Mouse (Mus musculus): ENCODE results near the gene Slc25a21. TPM values are rescaled to one million over a fixed set of nuclear protein-coding genes. Genes with fewer than 3 reads are reported as not detected.

The Slc25a21 gene
- polyA plus RNA-seq, 1 experiment, result not detected

- no peaks in the 10 kb centered on the region for H3K79me2 ChIP-seq (ENCODE audit: control insufficient read depth, insufficient read depth)
- no peak overlapping the region for H3ac ChIP-seq (ENCODE audit: control insufficient read depth, insufficient read length, low read depth)
- no peaks in the 10 kb centered on the region for H3K36me3 ChIP-seq (ENCODE audit: control insufficient read depth, insufficient read depth)
- H3K4me3 ChIP-seq (ENCODE audit: insufficient read depth, poor library complexity, severe bottlenecking), result no peak overlapping the region
- TF ChIP-seq FOSL1 (IDR thresholded peaks at IDR 0.05; ENCODE audit: insufficient read depth, low read length, poor library complexity, severe bottlenecking), result no peak
- H3K27me3 ChIP-seq (ENCODE audit: control insufficient read depth, insufficient read depth, insufficient read length), result peaks cover 46% of the 10 kb centered on the region
- no peaks in the 10 kb centered on the region for H3K79me3 ChIP-seq (ENCODE audit: low read depth)
These were observed 506.3 kb downstream of the Slc25a21 start for GRCm38 (mm10) chr12:56691001-56691400.

DNA sequence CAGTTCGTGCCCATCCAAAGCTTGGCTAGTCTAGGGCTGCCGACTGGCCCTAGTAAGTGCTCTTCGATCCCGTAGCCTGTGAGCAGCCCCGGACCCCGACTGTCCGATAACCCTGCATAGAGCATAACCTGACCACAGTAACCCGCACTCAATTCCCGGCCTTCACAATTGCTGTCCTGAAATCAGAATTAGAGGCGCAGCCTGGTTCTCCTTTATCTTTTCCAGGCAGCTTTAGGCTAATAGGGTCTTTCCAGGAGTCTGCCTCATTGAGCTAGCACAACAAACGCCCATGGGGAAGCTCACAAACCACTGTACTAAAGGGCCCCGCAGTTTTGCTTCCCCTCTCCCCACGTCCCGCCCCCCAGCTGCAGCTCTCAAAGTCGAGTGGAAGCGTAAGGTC, 506.9 kb downstream of the Slc25a21 start:
- Histone ChIP-seq H3K4me3 (ENCODE audit: insufficient read depth, poor library complexity, severe bottlenecking) (no peak overlapping the region), H3K36me3 (ENCODE audit: control insufficient read depth, insufficient read depth) (no peaks in the 10 kb centered on the region), H3K79me3 (ENCODE audit: low read depth) (no peaks in the 10 kb centered on the region), H3ac (ENCODE audit: control insufficient read depth, insufficient read length, low read depth) (no peak overlapping the region), H3K27me3 (ENCODE audit: control insufficient read depth, insufficient read depth, insufficient read length) (peaks cover 39% of the 10 kb centered on the region), H3K79me2 (ENCODE audit: control insufficient read depth, insufficient read depth) (no peaks in the 10 kb centered on the region)
- no peak for TF ChIP-seq USF1 (IDR thresholded peaks at IDR 0.05; ENCODE audit: low read depth)
- TF ChIP-seq MAX (IDR thresholded peaks at IDR 0.05), result no peak
- no peak for TF ChIP-seq MYOG (IDR thresholded peaks at IDR 0.05; ENCODE audit: control insufficient read depth, extremely low read depth, insufficient read length)
- TF ChIP-seq FOSL1 (IDR thresholded peaks at IDR 0.05; ENCODE audit: insufficient read depth, low read length, poor library complexity, severe bottlenecking), result no peak
- no peak for TF ChIP-seq CEBPB (IDR thresholded peaks at IDR 0.05; ENCODE audit: low read depth)
- TF ChIP-seq MYOD1 (IDR thresholded peaks at IDR 0.05; ENCODE audit: control insufficient read depth, insufficient read length, low read depth), result no peak
- no peak for TF ChIP-seq CTCF (IDR thresholded peaks at IDR 0.05; ENCODE audit: control insufficient read depth, insufficient read depth, insufficient read length)

DNA sequence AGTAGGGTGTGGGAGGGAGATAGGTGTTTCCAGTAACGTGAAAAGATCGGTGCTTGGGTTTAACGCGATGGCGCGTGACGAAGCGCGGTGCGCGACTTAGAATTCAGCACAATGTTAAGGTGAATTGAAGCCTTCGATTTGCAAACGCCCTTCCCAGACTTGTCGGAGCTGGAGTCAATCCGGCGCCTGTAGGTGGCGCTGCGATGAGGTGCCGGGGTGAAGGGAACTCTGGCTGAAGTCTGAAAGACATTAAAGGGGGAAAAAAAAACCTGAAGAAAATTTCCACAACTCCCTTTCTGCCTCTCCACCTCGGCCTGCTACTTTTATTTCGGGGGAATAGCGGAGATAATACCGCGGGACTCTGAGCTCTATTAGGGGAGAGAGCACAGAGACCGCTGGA, 507.5 kb downstream of the Slc25a21 start:
- Histone ChIP-seq H3ac (ENCODE audit: control insufficient read depth, insufficient read length, low read depth) (no peak overlapping the region), H3K36me3 (ENCODE audit: control insufficient read depth, insufficient read depth) (no peaks in the 10 kb centered on the region), H3K79me3 (ENCODE audit: low read depth) (no peaks in the 10 kb centered on the region), H3K4me3 (ENCODE audit: insufficient read depth, poor library complexity, severe bottlenecking) (no peak overlapping the region), H3K27me3 (ENCODE audit: control insufficient read depth, insufficient read depth, insufficient read length) (peaks cover 34% of the 10 kb centered on the region), H3K79me2 (ENCODE audit: control insufficient read depth, insufficient read depth) (no peaks in the 10 kb centered on the region)
- TF ChIP-seq MYOG (IDR thresholded peaks at IDR 0.05; ENCODE audit: control insufficient read depth, extremely low read depth, insufficient read length), result no peak

GRCm38 (mm10) chr12:56689331-56689730, 507.9 kb downstream of the Slc25a21 start:
- Histone ChIP-seq H3K36me3 (ENCODE audit: control insufficient read depth, insufficient read depth) (no peaks in the 10 kb centered on the region), H3ac (ENCODE audit: control insufficient read depth, insufficient read length, low read depth) (no peak overlapping the region), H3K4me3 (ENCODE audit: insufficient read depth, poor library complexity, severe bottlenecking) (no peak overlapping the region), H3K27me3 (ENCODE audit: control insufficient read depth, insufficient read depth, insufficient read length) (peaks cover 30% of the 10 kb centered on the region), H3K79me3 (ENCODE audit: low read depth) (no peaks in the 10 kb centered on the region), H3K79me2 (ENCODE audit: control insufficient read depth, insufficient read depth) (no peaks in the 10 kb centered on the region)
- no peak for TF ChIP-seq FOSL1 (IDR thresholded peaks at IDR 0.05; ENCODE audit: insufficient read depth, low read length, poor library complexity, severe bottlenecking)
- TF ChIP-seq MYOD1 (IDR thresholded peaks at IDR 0.05; ENCODE audit: control insufficient read depth, insufficient read length, low read depth), result no peak
- no peak for TF ChIP-seq MYOG (IDR thresholded peaks at IDR 0.05; ENCODE audit: control insufficient read depth, extremely low read depth, insufficient read length)
- no peak for TF ChIP-seq CEBPB (IDR thresholded peaks at IDR 0.05; ENCODE audit: low read depth)
- no peak for TF ChIP-seq MAX (IDR thresholded peaks at IDR 0.05)
- no peak for TF ChIP-seq USF1 (IDR thresholded peaks at IDR 0.05; ENCODE audit: low read depth)
- TF ChIP-seq CTCF (IDR thresholded peaks at IDR 0.05; ENCODE audit: control insufficient read depth, insufficient read depth, insufficient read length), result no peak

DNA sequence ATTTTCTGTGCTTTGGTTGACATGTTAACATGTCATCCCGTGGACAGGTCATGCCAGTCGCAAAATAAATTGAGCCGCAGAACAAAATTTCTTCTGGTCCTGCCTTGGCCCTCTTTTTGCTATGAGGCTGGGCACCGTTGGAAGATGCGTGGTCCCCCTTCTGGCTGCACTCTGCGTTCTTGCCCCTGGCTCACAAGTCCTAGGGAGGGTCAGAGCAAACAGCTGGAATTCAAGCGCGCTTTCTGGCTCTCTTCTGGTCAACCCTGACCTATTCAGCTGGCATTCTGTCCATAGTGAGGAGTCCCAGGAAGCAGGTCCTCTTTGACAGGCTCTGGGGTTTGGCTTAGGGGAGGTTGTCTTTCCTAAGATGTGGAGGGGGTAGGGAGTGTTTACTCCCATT, 508.4 kb downstream of the Slc25a21 start:
- H3K27me3 ChIP-seq (ENCODE audit: control insufficient read depth, insufficient read depth, insufficient read length), result peaks cover 27% of the 10 kb centered on the region
- no peaks in the 10 kb centered on the region for H3K79me2 ChIP-seq (ENCODE audit: control insufficient read depth, insufficient read depth)
- H3ac ChIP-seq (ENCODE audit: control insufficient read depth, insufficient read length, low read depth), result no peak overlapping the region
- no peaks in the 10 kb centered on the region for H3K79me3 ChIP-seq (ENCODE audit: low read depth)
- no peak overlapping the region for H3K4me3 ChIP-seq (ENCODE audit: insufficient read depth, poor library complexity, severe bottlenecking)
- TF ChIP-seq MYOG (IDR thresholded peaks at IDR 0.05; ENCODE audit: control insufficient read depth, extremely low read depth, insufficient read length), result no peak
- TF ChIP-seq FOSL1 (IDR thresholded peaks at IDR 0.05; ENCODE audit: insufficient read depth, low read length, poor library complexity, severe bottlenecking), result no peak
- TF ChIP-seq CTCF (IDR thresholded peaks at IDR 0.05; ENCODE audit: control insufficient read depth, insufficient read depth, insufficient read length), result no peak
- no peak for TF ChIP-seq USF1 (IDR thresholded peaks at IDR 0.05; ENCODE audit: low read depth)
- no peak for TF ChIP-seq CEBPB (IDR thresholded peaks at IDR 0.05; ENCODE audit: low read depth)
- no peak for TF ChIP-seq MYOD1 (IDR thresholded peaks at IDR 0.05; ENCODE audit: control insufficient read depth, insufficient read length, low read depth)
- TF ChIP-seq MAX (IDR thresholded peaks at IDR 0.05), result no peak
- H3K36me3 ChIP-seq (ENCODE audit: control insufficient read depth, insufficient read depth), result no peaks in the 10 kb centered on the region

DNA sequence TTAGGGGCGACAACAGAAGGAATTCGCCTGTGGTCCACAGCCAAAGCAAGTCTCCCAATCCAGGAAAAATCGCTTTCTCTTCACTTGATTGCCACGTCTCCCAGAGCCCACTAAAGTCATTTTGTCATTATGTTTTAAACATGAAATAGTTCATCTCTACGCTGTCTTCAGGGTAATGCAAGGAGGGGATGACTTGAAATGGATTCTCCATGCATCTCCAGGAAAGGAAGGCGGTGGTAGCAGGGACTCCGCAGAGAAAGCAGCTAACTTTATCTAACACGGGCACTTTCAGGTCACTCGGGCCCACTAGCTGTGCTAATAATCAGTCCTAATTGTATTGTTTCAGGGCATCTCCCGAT, 508.8 kb downstream of the Slc25a21 start:
- no peaks in the 10 kb centered on the region for H3K36me3 ChIP-seq (ENCODE audit: control insufficient read depth, insufficient read depth)
- TF ChIP-seq FOSL1 (IDR thresholded peaks at IDR 0.05; ENCODE audit: insufficient read depth, low read length, poor library complexity, severe bottlenecking) (no peak), MYOG (IDR thresholded peaks at IDR 0.05; ENCODE audit: control insufficient read depth, extremely low read depth, insufficient read length) (no peak), MAX (IDR thresholded peaks at IDR 0.05) (no peak), CEBPB (IDR thresholded peaks at IDR 0.05; ENCODE audit: low read depth) (no peak), CTCF (IDR thresholded peaks at IDR 0.05; ENCODE audit: control insufficient read depth, insufficient read depth, insufficient read length) (no peak), MYOD1 (IDR thresholded peaks at IDR 0.05; ENCODE audit: control insufficient read depth, insufficient read length, low read depth) (no peak), USF1 (IDR thresholded peaks at IDR 0.05; ENCODE audit: low read depth) (no peak)
- H3K4me3 ChIP-seq (ENCODE audit: insufficient read depth, poor library complexity, severe bottlenecking), result no peak overlapping the region
- no peaks in the 10 kb centered on the region for H3K79me3 ChIP-seq (ENCODE audit: low read depth)
- no peaks in the 10 kb centered on the region for H3K79me2 ChIP-seq (ENCODE audit: control insufficient read depth, insufficient read depth)
- no peak overlapping the region for H3ac ChIP-seq (ENCODE audit: control insufficient read depth, insufficient read length, low read depth)
- H3K27me3 ChIP-seq (ENCODE audit: control insufficient read depth, insufficient read depth, insufficient read length), result peaks cover 27% of the 10 kb centered on the region

All from C2C12 (cell line).